Mouse (Mus musculus): ENCODE data around the gene Eif2b3.

The Eif2b3 gene

DNA sequence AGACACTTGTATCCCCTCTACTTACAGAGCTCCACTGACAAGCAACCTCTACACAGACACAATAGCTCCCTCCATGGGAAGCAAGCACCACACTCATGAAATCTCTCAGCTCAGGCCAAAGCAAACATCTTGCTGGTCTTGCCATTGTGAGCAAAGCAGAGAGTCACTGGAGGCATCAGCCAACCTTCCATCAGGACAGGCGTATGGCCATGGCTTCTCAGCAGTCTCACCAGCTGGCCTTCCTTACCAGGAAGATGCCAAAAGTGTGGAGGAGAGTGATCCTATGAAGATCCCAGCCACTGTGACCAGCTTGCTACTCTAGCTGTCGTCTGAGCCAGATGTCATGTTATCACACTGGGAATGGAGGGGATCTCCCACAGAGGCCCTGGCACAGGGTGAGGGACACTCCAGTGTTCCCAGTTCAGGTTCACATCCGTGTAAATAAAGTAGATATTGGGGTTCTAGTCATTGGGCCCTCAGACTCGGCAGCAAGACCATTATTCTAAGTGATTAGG lies 4.2 kb upstream of the Eif2b3 start:
- no peak for DNase-seq (ENCODE audit: low spot score)

DNA sequence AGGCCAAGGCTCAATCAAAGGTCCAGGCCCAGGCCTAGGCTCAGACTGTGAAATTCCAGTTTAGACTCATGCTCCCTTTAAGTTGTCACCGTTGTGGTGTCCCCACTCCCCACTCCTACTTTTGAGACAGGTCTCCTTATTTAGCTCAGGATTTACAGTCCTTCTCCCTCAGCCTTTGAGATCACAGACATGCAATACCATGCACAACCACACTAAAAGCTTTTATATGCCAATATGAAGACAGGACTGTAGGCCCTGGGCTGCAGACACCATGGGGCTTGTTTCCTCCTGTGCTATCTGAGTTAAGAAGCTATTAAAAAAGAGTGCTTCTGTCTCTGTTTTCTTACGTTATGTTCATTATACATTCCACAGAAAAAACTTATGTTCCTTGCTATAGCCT lies 1.5 kb upstream of the Eif2b3 start:
- DNase-seq (ENCODE audit: low spot score): peak; percentile 31

DNA sequence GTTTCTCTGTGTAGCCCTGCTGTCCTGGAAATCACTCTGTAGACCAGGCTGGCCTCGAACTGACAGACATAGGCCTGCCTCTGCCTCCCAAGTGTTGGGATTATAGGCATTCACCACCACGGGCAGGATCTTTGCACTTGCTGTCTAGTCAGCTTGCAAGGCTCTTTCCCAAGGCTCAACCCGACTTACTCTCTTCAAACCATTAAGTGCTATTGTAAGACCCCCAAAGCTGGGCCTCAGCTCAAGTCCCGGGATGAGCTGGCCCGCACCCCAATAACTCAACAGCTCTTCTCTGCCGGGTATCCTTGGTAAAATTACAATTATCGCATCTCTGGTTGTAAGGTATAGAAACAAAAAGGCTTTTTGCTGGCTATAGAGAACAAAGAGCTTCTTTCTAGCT lies 875 bp upstream of the Eif2b3 start:
- DNase-seq (ENCODE audit: low spot score): no peak

DNA sequence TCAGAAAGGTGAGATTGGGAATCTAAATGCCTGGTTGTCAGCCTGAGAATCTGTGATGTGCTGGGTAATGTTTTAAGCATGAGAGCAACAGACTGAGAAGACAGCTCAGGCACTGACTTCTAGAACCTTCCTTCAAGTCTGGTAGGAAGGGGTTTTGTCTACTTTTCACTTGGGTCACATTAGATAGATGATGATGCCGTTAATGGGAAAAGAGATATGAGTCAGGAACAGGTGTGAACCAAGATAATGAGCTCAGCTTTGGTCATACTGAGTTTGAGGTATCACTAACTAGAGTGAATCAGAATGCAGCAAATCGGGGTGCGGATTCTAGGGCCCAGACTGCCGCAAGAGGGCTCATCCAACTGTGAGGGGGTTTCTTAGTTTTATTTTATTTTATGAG lies 4.3 kb downstream of the Eif2b3 start:
- no peak for DNase-seq (ENCODE audit: low spot score)

DNA sequence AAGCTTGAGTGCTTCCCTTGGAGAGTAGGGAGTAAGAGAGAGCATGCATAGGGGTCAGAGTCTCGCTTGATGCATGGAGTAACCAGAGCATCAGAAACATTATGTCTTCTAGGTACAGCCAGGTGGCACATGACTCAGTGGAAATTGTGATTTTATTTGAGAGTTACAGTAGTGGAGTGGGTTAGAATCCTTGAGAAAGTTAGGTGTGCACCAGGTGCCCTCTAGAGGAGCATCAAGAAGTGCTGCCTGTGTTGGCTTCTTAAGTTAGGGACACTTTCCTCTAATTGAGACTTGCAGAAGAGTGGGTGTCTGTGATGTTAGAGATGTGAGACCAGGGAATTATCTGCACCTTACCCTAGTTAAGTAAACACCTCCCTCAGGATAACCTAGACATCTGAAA lies 11.9 kb downstream of the Eif2b3 start:
- DNase-seq (ENCODE audit: low spot score): no peak

DNA sequence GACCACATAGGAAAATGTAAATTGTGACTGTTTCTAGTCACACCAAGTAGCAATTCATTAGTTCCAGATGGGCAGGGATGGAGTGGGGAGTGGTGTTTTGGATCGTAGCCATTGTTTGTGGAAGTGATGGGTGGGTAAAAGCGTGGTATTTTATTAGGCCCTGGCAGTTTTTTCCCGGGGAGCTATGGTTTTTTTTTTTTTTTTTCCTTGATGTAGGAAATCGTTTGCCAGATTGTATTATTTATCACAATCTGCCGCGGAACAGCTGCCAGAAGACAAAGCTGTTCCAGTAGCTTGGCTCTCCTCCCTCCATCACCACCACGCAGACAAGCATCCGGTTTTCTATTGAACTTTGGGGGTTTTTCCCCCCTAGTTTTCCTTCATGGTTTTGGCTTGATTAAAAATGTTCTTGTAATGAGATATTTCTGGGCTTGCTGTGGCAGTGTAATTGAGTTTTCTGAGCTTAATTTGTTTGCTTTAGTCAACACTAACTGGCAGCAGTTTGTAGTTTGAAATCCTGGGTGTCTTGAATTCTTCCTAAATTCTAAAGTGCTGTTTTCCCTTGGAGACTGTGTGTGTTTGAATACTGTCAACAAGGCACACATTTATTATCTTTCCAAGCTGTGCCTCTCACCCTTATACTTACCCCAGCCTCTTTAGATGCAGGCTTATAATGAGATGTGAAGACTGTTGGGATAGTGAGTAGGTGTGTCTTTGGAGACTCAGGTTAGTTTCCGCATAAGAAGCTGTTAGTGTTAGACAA lies 20.9 kb downstream of the Eif2b3 start:
- DNase-seq (ENCODE audit: low spot score): peak; percentile 46

DNA sequence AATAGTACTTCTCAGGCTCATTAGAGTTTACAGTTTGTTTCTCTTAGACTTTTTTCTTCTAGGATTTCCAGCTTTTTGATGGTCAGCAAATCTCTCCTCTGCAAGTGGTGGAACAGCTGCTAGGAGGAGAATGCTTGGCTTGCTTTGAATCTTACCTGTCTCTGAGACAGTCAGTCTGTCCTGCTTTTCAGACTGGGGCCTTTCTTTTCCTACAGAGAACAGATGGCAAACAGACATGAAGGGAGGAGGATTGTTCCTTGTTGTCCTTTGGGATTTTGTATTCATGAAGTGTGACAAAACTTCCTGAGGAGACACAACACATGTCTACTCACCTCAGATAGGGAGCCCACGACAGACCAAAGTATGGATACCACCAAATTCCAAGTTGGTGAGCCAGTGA lies 21.6 kb downstream of the Eif2b3 start:
- DNase-seq (ENCODE audit: low spot score): no peak

DNA sequence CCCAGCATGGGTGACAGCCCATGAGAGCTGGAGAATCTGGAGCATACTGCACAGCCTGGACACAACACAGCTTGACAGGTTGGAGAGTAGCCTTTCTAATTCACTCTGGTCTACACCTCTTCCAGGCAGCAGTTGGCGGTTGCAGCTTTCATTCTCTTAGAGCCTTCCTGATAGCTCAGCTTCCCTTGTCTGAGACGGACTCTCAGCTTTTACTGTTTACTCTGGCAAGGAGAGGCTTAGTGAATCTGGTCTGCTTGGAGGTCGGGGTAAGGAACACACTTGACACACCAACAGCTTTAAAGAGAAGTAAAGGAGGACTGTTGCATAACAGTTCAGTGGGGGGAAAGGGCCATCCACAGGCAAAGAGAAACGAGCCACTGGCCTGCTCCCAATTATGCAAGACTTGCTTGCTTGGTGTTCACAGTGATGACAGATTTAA lies 22.1 kb downstream of the Eif2b3 start:
- no peak for DNase-seq (ENCODE audit: low spot score)

DNA sequence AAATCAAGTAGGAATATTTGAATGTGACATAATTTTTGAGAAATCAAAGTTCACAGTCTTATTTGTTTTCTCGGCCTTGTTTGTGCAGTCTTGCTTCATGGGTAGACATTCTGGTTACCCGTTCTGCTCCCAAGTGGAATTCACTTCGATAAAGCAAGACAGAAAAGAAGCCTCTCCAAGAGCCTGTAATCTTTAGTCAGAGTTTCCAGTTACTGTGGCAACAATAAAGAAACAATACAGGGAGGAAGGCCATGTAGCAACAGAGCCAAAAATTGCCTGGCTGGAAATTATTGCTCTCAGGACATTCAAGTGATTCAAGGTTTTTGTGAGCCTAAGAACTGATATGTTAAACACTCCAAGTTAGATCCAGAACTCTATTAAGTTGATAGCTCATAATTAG lies 29.6 kb downstream of the Eif2b3 start:
- DNase-seq (ENCODE audit: low spot score): no peak

DNA sequence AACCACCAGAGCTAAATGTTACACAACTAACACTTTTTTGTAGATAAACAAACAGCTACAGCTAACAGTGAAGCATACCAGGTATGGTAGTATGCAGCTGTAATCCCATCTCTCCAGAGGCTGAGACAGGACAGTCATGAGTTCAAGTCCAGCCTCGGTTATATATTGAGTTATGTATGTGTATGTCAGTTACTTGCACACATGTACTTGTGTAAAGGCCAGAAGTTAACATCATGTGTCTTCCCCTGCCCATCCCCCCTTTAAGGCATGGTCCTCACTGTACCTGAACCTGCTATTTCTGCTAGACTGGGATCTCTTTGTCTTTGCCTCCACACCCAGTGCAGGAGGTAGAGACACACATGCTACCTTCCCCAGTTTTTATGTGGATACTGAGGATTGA lies 30.3 kb downstream of the Eif2b3 start:
- no peak for DNase-seq (ENCODE audit: low spot score)

DNA sequence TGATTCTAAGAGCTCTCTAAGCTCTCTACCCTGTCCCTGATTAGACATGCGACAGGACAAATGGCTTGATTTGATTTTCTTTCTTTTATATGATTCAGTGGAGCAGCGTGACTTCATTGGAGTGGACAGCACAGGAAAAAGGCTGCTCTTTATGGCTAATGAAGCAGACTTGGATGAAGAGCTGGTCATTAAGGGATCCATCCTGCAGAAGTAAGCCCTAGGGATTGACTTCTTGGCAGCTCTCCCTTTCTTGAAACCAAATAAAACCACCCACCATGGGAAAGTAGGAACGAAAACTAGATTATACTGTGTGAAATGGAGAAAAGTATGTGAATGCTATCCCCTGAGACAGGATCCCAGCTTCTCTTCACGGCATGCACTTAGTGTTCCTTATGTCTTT lies 33.4 kb downstream of the Eif2b3 start:
- peak; percentile 79 for DNase-seq (ENCODE audit: low spot score)

DNA sequence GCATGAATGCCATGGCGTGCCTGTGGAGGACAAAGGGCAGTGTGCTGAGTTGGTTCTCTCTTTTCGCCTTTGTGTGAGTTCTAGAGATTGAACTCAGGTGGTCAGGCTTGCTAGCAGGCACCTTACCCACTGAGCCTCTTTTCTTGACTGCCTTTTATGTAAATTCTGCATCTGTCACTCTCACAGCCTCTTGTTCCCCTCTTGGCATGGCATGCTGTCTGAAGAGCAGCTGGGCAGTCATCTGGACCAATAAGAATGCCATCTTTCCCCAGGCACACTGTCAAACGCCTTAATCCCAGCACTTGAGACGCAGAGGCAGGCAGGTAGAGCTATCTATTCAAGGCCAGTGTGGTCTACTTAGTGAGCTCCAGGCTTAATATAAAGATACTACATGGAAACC lies 34.8 kb downstream of the Eif2b3 start:
- no peak for DNase-seq (ENCODE audit: low spot score)

DNA sequence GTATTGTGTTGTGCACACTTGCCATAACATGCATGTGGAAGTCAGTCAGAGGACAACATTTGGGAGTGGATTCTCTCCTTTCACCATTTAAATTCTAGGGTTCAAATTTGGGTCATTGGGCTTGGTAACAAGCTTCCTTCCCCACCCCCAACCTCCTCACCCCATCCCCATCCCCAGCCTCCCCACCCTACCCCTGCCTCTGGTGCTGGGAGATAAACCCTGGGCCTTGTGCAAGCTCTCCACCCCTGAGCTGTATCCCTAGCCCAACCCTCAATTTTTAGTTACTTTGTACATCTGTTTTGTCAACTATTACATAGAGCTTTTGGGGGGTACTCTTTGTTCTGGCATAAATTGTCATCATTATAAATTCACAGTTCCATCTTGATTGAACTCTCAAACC lies 36.9 kb downstream of the Eif2b3 start:
- no peak for DNase-seq (ENCODE audit: low spot score)

DNA sequence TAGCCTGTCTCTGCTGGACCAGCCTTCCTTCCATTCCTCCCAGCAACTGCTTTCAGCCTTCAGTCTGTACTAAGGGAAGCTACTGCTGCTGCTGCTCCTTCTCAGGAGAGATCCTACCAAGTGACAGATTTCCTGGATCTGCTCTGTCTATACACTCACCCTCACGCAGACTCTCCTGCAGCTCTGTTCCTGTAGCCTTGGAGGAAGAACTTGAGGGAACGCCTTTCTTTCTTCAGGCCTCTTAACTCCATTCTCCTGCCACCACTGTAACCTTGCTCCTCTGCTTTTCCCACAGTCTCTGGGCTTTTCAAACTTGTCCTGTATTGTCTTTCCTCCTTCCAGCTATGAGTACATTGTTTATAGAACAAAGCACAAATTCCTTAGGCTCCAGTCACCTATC lies 37.3 kb downstream of the Eif2b3 start:
- DNase-seq (ENCODE audit: low spot score): no peak

DNA sequence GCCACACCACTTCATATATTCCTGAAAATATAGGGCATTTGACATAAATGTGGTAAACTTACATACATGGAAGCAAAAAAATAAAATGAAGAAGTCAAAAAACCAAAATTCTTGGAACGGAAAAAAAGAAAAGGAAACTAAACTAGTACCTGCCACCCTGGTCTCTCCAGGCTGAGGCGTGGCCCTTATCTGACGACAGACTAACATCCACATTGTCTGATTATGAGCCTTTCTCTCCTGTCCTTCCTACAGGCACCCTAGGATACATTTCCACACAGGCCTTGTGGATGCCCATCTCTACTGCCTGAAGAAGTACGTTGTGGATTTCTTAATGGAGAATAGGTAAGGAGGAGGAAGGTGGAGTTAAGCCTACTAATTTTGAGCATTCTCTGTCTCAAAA lies 39.3 kb downstream of the Eif2b3 start:
- no peak for DNase-seq (ENCODE audit: low spot score)

DNA sequence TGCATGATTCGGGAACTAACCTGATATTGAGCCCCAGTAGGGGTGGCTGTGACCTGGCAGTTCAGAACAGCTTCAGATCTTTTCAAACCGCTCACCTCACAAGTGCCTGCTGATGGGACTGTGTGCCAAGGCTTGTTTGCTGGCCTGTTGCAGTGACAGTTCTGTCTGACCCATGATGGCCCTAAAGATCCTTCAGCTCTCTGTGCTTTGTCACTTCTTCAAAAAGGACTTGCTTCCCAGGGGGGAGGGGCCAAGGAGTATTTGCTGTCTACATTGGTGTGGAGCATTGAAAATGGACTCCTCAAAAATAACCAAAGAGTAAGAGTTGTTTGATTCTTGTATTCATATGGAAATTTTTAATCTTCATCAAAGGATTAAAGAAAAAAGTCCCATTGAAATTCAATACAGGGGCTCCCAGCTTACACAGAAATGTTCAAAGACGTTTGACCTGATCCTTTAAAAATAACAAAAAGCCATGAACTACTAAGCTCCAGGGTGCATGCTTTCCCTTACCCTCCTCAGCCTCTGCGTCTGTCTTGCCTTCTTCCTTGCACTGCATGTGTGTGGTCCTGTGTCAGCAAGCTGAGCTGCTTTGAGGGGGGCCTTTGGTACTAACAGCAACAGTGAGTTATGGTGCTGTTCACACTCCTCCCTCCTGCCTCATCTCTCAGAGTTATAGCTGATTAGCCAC lies 43.6 kb downstream of the Eif2b3 start:
- no peak for DNase-seq (ENCODE audit: low spot score)

DNA sequence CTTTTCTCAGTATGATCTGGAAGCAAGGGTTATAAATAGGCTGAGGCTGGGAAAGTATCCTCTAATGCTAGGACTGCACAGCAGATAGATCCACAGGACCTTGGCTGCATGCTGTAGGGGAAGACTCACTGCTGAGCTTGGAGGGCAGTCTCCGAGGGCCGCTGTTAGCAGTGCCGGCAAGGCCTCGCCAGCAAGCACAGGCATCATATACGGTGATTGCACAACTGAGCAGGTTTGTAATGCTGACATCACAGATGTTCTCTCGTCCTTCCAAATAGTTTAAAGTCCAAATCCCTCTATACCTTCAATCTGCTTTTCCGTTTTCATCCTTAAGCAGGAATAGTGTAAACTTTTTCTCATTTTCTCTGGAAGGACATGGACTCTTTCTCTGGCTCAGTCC lies 48.8 kb downstream of the Eif2b3 start:
- DNase-seq (ENCODE audit: low spot score): no peak

DNA sequence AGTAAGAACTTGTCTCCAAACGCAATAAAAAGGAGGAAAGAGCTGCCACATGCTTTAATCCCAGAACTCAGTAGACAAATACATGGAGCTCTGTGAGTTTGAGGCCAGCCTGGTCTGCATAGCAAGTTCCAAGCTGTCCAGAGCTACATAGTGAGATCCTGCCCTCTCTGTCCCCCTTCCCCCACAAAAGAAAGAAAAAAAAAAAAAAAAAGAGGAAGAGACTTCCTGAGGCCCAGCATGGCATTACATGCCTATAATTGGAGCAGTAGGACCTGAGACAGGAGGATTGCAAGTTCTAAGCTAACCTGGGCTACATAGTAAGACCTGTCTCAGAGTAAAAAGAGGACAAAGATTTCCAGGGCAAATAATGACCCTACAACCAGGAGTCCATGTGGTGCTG lies 50.4 kb downstream of the Eif2b3 start:
- DNase-seq (ENCODE audit: low spot score): no peak

DNA sequence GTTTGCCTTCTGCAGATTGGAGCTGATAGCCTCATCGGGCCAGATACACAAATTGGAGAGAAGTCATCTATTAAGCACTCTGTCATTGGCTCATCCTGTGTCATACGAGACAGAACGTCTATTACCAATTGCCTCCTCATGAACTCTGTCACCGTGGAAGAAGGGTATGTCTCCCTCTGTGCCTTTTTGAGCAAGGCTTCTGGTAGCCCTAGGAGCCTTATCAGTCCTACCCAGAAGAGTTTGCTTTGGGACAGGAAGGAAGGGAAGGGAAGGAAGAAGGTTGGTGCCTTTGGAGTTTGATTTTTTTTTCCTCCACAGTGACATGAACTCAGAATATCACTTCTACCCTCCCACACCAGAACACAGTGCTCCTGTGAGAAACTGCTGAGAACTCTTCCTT lies 51.4 kb downstream of the Eif2b3 start:
- no peak for DNase-seq (ENCODE audit: low spot score)

DNA sequence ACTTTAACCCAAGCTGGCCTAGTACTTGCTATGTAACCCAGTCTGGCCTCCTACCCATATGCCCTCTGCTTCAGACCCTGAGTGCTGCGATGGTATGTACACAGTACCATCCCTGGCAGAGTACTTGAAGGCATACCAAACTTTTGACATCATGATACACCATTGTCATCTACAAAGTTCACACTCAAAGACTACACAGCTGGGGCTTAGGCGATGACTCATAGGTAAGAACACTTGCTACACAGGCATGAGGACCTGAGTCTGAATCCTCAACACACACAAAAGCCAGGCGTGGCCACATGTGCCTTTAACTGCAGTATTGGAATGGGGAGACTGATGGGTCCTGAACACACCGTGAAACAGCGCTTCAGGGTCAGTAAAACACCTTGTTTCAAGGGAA lies 52.0 kb downstream of the Eif2b3 start:
- no peak for DNase-seq (ENCODE audit: low spot score)

DNA sequence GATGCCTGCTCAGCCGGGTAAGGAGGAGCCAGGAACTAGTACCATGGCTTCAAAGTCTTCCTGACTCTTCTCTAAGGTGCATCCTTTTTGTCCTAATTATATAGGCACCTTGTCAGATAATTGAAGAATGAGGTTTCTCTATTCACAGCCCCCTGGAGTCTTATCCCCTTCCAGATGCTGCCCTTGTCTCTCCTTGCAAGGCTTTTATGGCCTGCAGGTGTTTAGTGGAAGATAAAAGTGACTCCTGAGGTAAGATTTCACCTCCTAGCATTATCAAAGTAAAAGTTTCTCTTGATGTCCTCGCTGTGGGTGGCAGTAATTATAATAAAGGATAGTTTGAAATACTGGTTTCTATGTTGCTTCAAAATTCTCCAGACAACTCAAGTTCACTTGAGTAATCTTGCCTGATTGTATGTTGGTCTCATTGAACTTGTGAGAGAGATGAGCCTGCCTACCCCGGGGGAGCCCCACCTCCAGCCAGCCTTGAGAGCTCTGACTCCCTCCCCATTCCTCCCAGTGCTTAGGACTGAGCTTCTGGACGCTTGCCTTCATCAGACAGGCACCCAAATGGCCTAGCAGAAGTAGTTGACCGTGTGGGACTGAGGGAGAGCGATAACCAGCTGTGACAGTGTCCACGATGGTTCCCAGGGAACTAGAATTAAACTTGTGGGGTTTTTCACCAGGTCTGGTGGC lies 68.9 kb downstream of the Eif2b3 start:
- no peak for DNase-seq (ENCODE audit: low spot score)

DNA sequence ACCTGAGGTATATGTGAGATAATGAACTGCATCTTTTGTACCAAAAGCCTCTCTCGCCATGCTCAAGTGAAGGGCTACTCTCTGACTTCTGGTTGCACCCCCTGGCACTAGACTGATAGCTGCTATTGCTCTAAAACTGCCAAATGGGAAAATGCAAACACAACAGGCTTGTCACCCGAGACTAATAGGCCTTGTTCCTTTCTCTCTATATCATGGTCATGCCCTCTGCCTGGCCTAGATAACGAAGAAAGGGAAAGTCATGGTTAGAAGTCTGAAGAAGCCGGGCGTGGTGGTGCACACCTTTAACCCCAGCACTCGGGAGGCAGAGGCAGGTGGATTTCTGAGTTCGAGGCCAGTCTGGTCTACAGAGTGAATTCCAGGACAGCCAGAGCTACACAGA lies 71.4 kb downstream of the Eif2b3 start:
- DNase-seq (ENCODE audit: low spot score): no peak
